Mouse (Mus musculus): ENCODE data around the gene Trpm7.

DNA sequence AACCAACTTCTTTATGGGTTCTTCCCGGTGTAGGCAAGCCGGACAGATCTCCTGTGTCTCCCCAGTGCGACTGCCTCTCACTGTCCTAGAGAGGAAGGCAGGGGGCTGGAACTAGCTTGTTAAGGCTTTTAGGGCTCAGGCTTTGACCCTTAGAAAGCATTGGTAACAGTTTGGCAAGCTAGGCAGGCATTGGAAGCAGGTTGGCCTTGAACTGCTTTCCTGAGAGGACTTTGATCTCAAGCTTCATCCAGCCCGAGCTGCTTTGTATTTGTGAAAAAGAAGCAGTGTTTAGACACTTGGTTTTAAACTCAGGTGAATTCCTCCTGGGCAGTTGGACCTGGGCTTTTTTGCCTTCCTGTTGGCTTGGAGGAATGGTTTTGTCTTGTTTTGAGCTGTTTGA lies 97.2 kb downstream of the Trpm7 start:
- no peak for TF ChIP-seq CTCF (IDR thresholded peaks at IDR 0.05; ENCODE audit: low read depth)
- no peak for TF ChIP-seq EP300 (IDR thresholded peaks at IDR 0.05; ENCODE audit: low read depth)

All from liver, postnatal 0 days (tissue).